Mouse (Mus musculus) myocyte (in vitro differentiated cells): Measurements from ENCODE around the gene Zfp146.
"Not testable (repeated sequence)": the region's sequence is repeated elsewhere in the genome, so short reads cannot be mapped to it uniquely, and the experiment has no call there.

Source experiments
- MYOD1 ChIP-seq, 3 experiments: IDR thresholded peaks; one replicate each; pipeline ENCODE4 v1.6.1; 2011; ENCODE audit warnings: control low read depth in 2 of 3, low read depth in 2 of 3, mild to moderate bottlenecking in 2 of 3, moderate library complexity in 1 of 3; ENCODE audit not compliant: insufficient read length in 2 of 3, control insufficient read depth in 1 of 3
- MYOG ChIP-seq, 3 experiments: IDR thresholded peaks; one replicate each; pipeline ENCODE4 v1.6.1; 2011; ENCODE audit warnings: control low read depth in 2 of 3, low read depth in 2 of 3, mild to moderate bottlenecking in 2 of 3; ENCODE audit not compliant: insufficient read length in 2 of 3, control insufficient read depth in 1 of 3, insufficient read depth in 1 of 3
- POLR2A ChIP-seq: IDR thresholded peaks from one replicate; pipeline ENCODE4 v1.6.1; 2011; ENCODE audit warnings: low read depth, mild to moderate bottlenecking, control low read depth, moderate library complexity; ENCODE audit not compliant: insufficient read length
- POLR2AphosphoS2 ChIP-seq: IDR thresholded peaks from one replicate; pipeline ENCODE4 v1.6.1; 2011; ENCODE audit warnings: low read depth, control low read depth; ENCODE audit not compliant: insufficient read length
- TCF3 ChIP-seq: IDR thresholded peaks from one replicate; pipeline ENCODE4 v1.6.1; 2011; ENCODE audit warnings: low read depth, control low read depth; ENCODE audit not compliant: insufficient read length

GRCm38 (mm10) chr7:30206364-30206763 is 36.8 kb upstream of the Zfp146 start:
- not testable (repeated sequence) for TF ChIP-seq POLR2AphosphoS2; POLR2A; MYOG (IDR thresholded peaks at IDR 0.05; ENCODE audit: control insufficient read depth in 1 of 3, insufficient read depth in 1 of 3, insufficient read length in 2 of 3, low read depth in 2 of 3); MYOD1 (IDR thresholded peaks at IDR 0.05; ENCODE audit: control insufficient read depth in 1 of 3, insufficient read length in 2 of 3, low read depth in 2 of 3); TCF3
